Mouse (Mus musculus) left cerebral cortex, postnatal 25 days (tissue): ENCODE data around the gene Calr4. TPM values are rescaled to one million over a fixed set of nuclear protein-coding genes. Genes with fewer than 3 reads are reported as not detected.

Source experiments
- DNase-seq, 2 experiments: peaks; one replicate each; pipeline ENCODE4 v3.0.0; 2022; ENCODE audit warnings: low spot score in 2 of 2, mixed read lengths in 1 of 2
- intact Hi-C: fragments of 180-260 bp; cut with DNase I; formaldehyde crosslinking; loops from one replicate; pipeline ENCODE4 v1.15.1; 2025
- total RNA-seq, 2 experiments: library from RNA; stranded (reverse); gene quantifications; 2 replicates each; pipeline ENCODE4 v1.2.3; 2021

Calr4 gene
- total RNA-seq = under 1 TPM; 0.50 to 0.80 TPM

- intact Hi-C loops = no loop called here
- DNase-seq = no peak
Observed at GRCm38 (mm10) chr4:109234185-109234584, at the start of gene Calr4. Gene Calr4, plus strand, starts transcription at chr4:109234485.

- intact Hi-C loops = no loop called here
Observed at GRCm38 (mm10) chr4:109185616-109186405, 48.5 kb upstream of the Calr4 start.

GRCm38 (mm10) chr4:109191598-109191997, 42.7 kb upstream of the Calr4 start:
- no peak for DNase-seq
- intact Hi-C loops = no loop called here

More at GRCm38 (mm10) chr4:109185616-109186405, 48.5 kb upstream of the Calr4 start:
- DNase-seq = no peak

GRCm38 (mm10) chr4:109193886-109194285, 40.4 kb upstream of the Calr4 start:
- DNase-seq = no peak
- intact Hi-C loops = no loop called here

GRCm38 (mm10) chr4:109195900-109196629, 38.2 kb upstream of the Calr4 start:
- DNase-seq = no peak
- intact Hi-C loops = no loop called here

GRCm38 (mm10) chr4:109199069-109199468, 35.2 kb upstream of the Calr4 start:
- DNase-seq = no peak
- intact Hi-C loops = no loop called here

GRCm38 (mm10) chr4:109201582-109202424, 32.5 kb upstream of the Calr4 start, which contains the start of gene Osbpl9:
Gene Osbpl9, minus strand, starts transcription at chr4:109202272.
- DNase-seq = peak; percentile 98
- intact Hi-C loops = no loop called here

GRCm38 (mm10) chr4:109203931-109204330, 30.4 kb upstream of the Calr4 start:
- intact Hi-C loops = no loop called here
- DNase-seq = no peak

GRCm38 (mm10) chr4:109204416-109204815, 29.9 kb upstream of the Calr4 start:
- intact Hi-C loops = no loop called here
- no peak for DNase-seq

- intact Hi-C loops = no loop called here
- DNase-seq = no peak
Observed at GRCm38 (mm10) chr4:109207524-109207923, 26.8 kb upstream of the Calr4 start.

- intact Hi-C loops = no loop called here
- DNase-seq = no peak
Observed at GRCm38 (mm10) chr4:109210253-109210652, 24.0 kb upstream of the Calr4 start.

- DNase-seq = no peak
Observed at GRCm38 (mm10) chr4:109210881-109211280, 23.4 kb upstream of the Calr4 start.

GRCm38 (mm10) chr4:109213986-109214385, 20.3 kb upstream of the Calr4 start:
- DNase-seq = no peak
- intact Hi-C loops = no loop called here

More at GRCm38 (mm10) chr4:109210881-109211280, 23.4 kb upstream of the Calr4 start:
- intact Hi-C loops = no loop called here

- intact Hi-C loops = no loop called here
- DNase-seq = no peak
Observed at GRCm38 (mm10) chr4:109218008-109218407, 16.3 kb upstream of the Calr4 start.

- intact Hi-C loops = no loop called here
- DNase-seq = no peak
Observed at GRCm38 (mm10) chr4:109220441-109220940, 13.8 kb upstream of the Calr4 start.

GRCm38 (mm10) chr4:109222001-109222400, 12.3 kb upstream of the Calr4 start:
- DNase-seq = no peak
- intact Hi-C loops = no loop called here

- intact Hi-C loops = no loop called here
Observed at GRCm38 (mm10) chr4:109224762-109225552, 9.3 kb upstream of the Calr4 start.

GRCm38 (mm10) chr4:109225606-109226005, 8.7 kb upstream of the Calr4 start:
- intact Hi-C loops = no loop called here

More at GRCm38 (mm10) chr4:109224762-109225552, 9.3 kb upstream of the Calr4 start:
- peak; percentile 74 to 85 for DNase-seq

GRCm38 (mm10) chr4:109226071-109226470, 8.2 kb upstream of the Calr4 start:
- no peak for DNase-seq
- intact Hi-C loops = no loop called here

More at GRCm38 (mm10) chr4:109225606-109226005, 8.7 kb upstream of the Calr4 start:
- no peak for DNase-seq
